Comparison of ENCODE assay signal across 8 mouse cellular contexts in the genomic region with DNA sequence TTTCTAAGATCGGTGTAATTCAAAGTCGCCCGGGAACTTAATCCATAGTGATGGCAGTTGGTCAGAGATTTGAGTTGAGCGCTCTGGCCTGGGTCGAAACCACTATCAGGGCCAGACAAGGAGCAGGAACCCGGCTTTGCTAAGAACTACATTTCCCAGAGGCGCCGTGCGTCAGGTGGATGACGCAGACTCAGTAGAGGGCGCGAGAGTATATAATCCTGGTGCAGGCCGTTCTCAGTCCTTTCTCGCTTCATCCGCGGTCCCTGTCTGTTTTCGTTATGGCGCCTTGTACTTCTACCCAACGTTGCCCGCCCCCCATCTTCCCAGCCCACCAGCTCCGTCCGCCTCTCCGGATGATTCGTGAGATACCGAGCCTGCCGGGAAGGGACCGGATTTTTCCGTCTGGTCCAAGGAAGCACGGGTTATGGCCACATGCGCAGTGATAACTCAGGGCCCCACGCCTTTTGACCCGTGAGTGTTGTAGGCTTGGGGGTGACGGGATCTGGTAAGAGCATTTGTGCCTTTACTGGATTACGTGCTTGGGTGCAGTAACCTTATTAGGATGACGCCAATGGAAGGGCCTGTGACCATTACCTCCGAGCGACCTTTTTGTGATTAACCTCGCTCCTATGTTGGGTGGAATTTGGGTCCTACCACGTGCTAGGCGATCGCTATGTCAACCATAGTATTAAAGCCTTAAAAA. TPM values are rescaled to one million over a fixed set of nuclear protein-coding genes. Genes with fewer than 3 reads are reported as not detected.
DNase-seq lines count a peak whose midpoint lies in the region; ATAC-seq lines count a peak whose summit lies in the region.

No protein-coding gene starts in this region.

- peak overlapping the region; percentile 73 for H3K4me2 ChIP-seq in hindbrain, embryonic 12.5 days (replicated peaks)

- peak overlapping the region; percentile 74 for H3K4me3 ChIP-seq in hindbrain, embryonic 12.5 days

- no peaks in the 10 kb centered on the region for H3K9me3 ChIP-seq in hindbrain, embryonic 12.5 days (replicated peaks)

- peak overlapping the region; percentile 89 for H3K27ac ChIP-seq in hindbrain, embryonic 12.5 days

- peak; percentile 90 for DNase-seq in MN1 (ENCODE audit: low spot score)
- peak; percentile 93 for DNase-seq in cerebellum, adult 9-11 months
- DNase-seq in frontal cortex, adult 2 months (ENCODE audit: extremely low spot score in 1 of 2, low spot score in 1 of 2), result peak; percentile 85 to 94
- peak; percentile 90 to 96 for DNase-seq in layer of hippocampus, postnatal 14 days (ENCODE audit: low spot score in 2 of 2)
- peak; percentile 88 for DNase-seq in lung, postnatal 14 days
- peak; percentile 86 for DNase-seq in retina, adult 2 months (ENCODE audit: low read depth, low spot score)
- peak; percentile 86 to 90 for DNase-seq in thymus, postnatal 36 days

- ATAC-seq in hindbrain, embryonic 12.5 days (ENCODE audit: low FRiP score), result peak; percentile 95

- peak overlapping the region; percentile 93 for H3K9ac ChIP-seq in hindbrain, embryonic 12.5 days

- no peaks in the 10 kb centered on the region for H3K27me3 ChIP-seq in hindbrain, embryonic 12.5 days

- H3K36me3 ChIP-seq in hindbrain, embryonic 12.5 days, result peaks cover 37% of the 10 kb centered on the region

- H3K4me1 ChIP-seq in hindbrain, embryonic 12.5 days, result peaks cover 12% of the 10 kb centered on the region

- WGBS in hindbrain, embryonic 12.5 days, result 2% methylated on average over 41 of the region's 41 CpGs

RNA-seq across cellular contexts. Expression of a gene that starts 5.4 kb away (rescaled TPM):
- polyA plus RNA-seq in frontal cortex, adult 2 months (2012; rRNA removed), result 2.8 and 3.9 TPM in 2 replicates
- polyA plus RNA-seq in hindbrain, embryonic 12.5 days (2016; fragmentation: Nextera tagmentation; extraction: Ambion mirVana), result 0.96 and 1.5 TPM in 2 replicates
- total RNA-seq in layer of hippocampus, postnatal 14 days (2021), result 1 to 10 TPM in 1 of 2 experiments, under 1 TPM in 1; 0.72 to 1.5 TPM

RNA-seq across cellular contexts. Expression of a gene that starts 20.8 kb away (rescaled TPM):
- polyA plus RNA-seq in frontal cortex, adult 2 months (2012; rRNA removed), result 17.4 and 18.4 TPM in 2 replicates
- polyA plus RNA-seq in hindbrain, embryonic 12.5 days (2016; fragmentation: Nextera tagmentation; extraction: Ambion mirVana), result 80.1 and 80.6 TPM in 2 replicates
- total RNA-seq in layer of hippocampus, postnatal 14 days (2021), result 10 to 100 TPM; 19.3 to 22.3 TPM

RNA-seq across cellular contexts. Expression of a gene that starts 34.4 kb away (rescaled TPM):
- 16.7 and 17.9 TPM in 2 replicates for polyA plus RNA-seq in frontal cortex, adult 2 months (2012; rRNA removed)
- polyA plus RNA-seq in hindbrain, embryonic 12.5 days (2016; fragmentation: Nextera tagmentation; extraction: Ambion mirVana), result 53.6 and 58.5 TPM in 2 replicates
- 10 to 100 TPM; 18.5 to 22.2 TPM for total RNA-seq in layer of hippocampus, postnatal 14 days (2021)

RNA-seq across cellular contexts. Expression of a gene that starts 44.8 kb away (rescaled TPM):
- 9.5 and 11.1 TPM in 2 replicates for polyA plus RNA-seq in frontal cortex, adult 2 months (2012; rRNA removed)
- polyA plus RNA-seq in hindbrain, embryonic 12.5 days (2016; fragmentation: Nextera tagmentation; extraction: Ambion mirVana), result 65.8 and 67.5 TPM in 2 replicates
- 10 to 100 TPM; 12.5 to 13.0 TPM for total RNA-seq in layer of hippocampus, postnatal 14 days (2021)

RNA-seq across cellular contexts. Expression of a gene that starts 47.2 kb away (rescaled TPM):
- polyA plus RNA-seq in frontal cortex, adult 2 months (2012; rRNA removed), result 20.7 and 21.6 TPM in 2 replicates
- 41.3 and 43.3 TPM in 2 replicates for polyA plus RNA-seq in hindbrain, embryonic 12.5 days (2016; fragmentation: Nextera tagmentation; extraction: Ambion mirVana)
- total RNA-seq in layer of hippocampus, postnatal 14 days (2021), result 10 to 100 TPM; 24.2 to 26.7 TPM

Comparison
In these comparisons a context has a peak if more than half of its experiments do, and no peak if none do; other contexts are left out.
1. Peak in every context shown above with its lines: DNase-seq, ATAC-seq, H3K4me3 ChIP-seq and H3K27ac ChIP-seq.